Mouse (Mus musculus) heart, postnatal 14 days (tissue): Measurements from ENCODE around the gene Eva1b. TPM values are rescaled to one million over a fixed set of nuclear protein-coding genes. Genes with fewer than 3 reads are reported as not detected.

Experiments
- DNase-seq, 2 experiments: peaks; one replicate each; pipeline ENCODE4 v3.0.0; 2021 to 2022
- intact Hi-C: fragments of 180-260 bp; cut with DNase I; formaldehyde crosslinking; loops from one replicate; pipeline ENCODE4 v1.15.1; 2025
- total RNA-seq, 2 experiments: library from RNA; stranded (reverse); gene quantifications; 2 replicates each; pipeline ENCODE4 v1.2.3; 2021

Gene Eva1b
- total RNA-seq, 2 experiments from 2014 or later, result 23.3 to 24.9 TPM

DNA sequence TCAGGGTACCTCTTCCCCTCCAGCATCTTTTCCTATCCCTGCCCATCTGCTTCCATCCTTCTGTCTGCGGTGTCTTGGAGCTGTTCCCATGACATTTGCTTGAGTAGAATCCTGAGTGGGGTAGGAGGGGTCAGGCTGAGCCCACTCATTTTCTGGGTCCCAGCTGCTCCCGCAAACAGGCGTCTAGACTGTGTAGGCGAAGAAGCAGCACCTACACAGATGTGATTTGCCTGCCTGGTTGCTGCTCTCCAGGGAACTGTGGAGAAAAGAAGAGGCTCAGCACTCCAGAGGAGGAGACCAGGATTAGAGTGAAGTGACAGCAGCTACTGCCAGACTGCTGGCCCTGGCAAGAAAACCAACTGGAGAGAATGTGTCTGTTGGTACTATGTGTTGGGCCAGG is 28.9 kb upstream of the Eva1b start:
- DNase-seq, result no peak
- intact Hi-C loops, result no loop called here

- DNase-seq, result no peak
- intact Hi-C loops, result no loop called here
These were observed 28.5 kb upstream of the Eva1b start for GRCm38 (mm10) chr4:126119051-126119450.

GRCm38 (mm10) chr4:126120052-126120451 is 27.5 kb upstream of the Eva1b start:
- intact Hi-C loops, result no loop called here
- no peak for DNase-seq

GRCm38 (mm10) chr4:126120506-126120905 is 27.0 kb upstream of the Eva1b start:
- DNase-seq, result no peak
- intact Hi-C loops, result no loop called here

DNA sequence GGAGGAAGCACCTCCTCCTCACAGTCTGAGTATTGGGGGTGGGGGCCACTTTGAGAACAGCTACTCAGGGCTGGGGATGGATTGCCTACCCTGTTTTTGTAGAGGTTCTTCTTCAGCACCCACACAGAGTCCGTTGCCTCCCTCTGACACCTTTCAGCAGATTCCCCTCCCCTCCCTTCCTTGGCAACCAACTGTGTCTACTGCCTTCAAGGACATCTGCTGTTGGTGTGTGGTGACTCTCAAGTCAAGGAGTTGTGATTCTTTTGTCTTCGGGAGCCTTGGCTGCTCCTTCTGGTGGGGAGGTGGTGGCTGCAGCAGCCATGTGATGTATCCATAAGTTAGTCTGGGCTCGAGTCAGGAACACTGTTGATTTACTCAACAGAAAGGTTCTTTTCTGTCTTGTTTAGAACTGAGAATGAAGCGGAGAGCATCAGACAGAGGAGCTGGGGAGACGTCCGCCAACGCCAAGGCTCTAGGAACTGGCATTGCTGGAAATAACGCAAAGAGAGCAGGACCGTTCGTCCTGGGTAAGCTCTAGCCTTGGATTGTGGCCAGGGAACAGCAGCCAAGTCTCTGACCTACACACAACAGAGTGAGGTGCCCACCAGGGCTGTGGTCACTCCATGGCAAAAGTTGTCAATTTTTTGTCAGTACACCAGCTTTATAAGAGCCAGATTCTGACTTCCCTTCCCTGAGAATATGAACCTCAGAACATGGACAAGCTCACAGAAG is 24.1 kb upstream of the Eva1b start:
- no peak for DNase-seq
- intact Hi-C loops, result no loop called here

- DNase-seq, result no peak
- intact Hi-C loops, result no loop called here
These were observed 17.0 kb upstream of the Eva1b start for GRCm38 (mm10) chr4:126130502-126130901.

- intact Hi-C loops, result no loop called here
- peak; percentile 39 to 55 for DNase-seq
These were observed 16.0 kb upstream of the Eva1b start for GRCm38 (mm10) chr4:126131290-126132121.

DNA sequence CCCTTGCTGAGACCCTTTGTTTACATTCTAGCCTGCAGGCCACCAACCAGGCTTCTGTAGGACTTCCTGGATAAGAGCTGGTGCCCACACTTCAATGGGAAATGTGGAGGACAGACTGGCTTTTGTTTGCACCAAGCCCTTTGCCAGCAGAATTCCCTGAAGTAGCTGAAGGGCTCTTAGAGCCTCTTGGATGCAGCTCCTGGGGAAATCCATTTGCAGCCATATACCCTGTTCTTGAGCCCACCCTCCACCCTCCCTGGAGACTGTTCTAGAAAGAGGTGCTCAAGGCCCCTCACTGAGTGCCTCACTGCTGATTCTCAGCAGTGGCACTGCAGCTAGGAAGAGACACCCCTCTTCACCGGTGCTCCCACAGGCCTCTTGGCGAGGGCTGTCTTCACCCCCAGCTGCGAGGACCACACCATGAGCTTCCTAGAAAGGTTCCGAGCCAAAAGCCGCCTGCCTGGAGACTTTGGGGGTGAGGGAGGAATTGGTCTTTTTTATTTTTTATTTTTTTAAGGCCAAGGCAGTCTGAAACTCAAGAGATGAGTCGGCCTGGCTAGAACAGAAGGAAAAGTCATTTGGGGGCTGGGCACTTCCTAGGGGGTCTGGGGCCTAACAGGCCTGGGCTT is 14.8 kb upstream of the Eva1b start:
- no peak for DNase-seq
- intact Hi-C loops, result no loop called here

DNA sequence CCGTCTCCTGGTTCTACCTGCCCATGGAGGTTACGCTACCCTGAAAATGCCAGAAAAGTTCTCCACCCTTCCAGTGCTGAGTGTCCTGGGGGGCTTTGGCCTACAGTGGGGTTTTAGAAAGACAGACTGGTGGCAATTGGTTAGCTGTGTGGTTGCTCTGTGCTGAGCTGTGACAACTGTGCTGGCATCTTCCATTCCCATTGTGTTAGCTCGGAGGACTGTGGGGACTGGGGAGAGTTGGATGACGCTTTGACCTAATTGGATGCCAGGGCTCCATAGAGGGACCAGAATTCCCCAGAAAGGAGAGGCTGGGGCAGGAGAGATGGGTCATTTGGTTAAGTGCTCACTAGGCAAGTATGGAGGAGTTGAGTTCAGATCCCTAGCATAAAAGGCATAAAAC is 13.3 kb upstream of the Eva1b start:
- intact Hi-C loops, result no loop called here
- no peak for DNase-seq

GRCm38 (mm10) chr4:126134639-126135038 is 12.9 kb upstream of the Eva1b start:
- intact Hi-C loops, result no loop called here
- DNase-seq, result no peak

GRCm38 (mm10) chr4:126137773-126138172 is 9.8 kb upstream of the Eva1b start:
- no peak for DNase-seq
- intact Hi-C loops, result no loop called here

DNA sequence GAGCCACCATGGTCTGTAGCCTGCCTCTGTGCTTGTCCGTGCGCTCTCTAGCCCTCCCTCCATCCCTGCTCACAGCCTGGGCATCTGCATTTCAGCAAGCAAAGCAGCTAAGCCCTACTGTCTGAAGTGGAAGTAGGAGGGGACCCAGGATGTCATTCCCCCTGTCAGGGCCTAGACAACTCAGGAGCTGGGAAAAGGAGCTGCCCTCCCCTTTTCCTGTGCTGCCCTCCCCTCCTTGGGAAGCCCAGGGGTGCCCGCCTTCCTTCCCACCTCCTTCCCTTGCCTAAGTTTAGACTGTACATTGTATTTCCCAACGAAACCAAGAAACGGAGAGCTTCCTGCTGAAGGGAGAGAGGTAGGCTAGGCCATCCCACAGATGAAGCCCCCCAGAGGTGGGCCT is 6.5 kb upstream of the Eva1b start:
- intact Hi-C loops, result no loop called here

DNA sequence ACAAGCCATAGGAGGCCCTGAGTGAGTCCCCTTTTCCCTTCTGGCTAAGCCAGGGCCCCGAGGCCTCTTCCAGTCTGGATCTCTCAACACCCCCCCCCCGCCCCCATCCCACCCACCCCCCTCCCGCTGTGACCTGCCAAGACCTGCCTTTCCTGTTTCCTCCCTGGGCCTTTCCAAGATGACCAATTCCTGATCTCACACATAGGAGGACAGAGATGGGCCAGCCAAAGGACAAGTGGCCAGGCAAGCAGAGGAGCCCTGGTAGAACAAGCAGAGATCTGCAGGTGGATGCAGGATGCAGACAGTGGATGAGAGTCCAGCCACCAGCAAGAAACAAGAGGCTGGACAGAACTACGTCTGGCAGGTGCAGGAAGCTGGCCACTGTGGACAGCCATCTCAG is 2.1 kb upstream of the Eva1b start:
- peak in 1 of 2 experiments; percentile 36 for DNase-seq
- intact Hi-C loops, result loop anchor here (5.0 kb wide), 1 partner anchor 58 kb away; no protein-coding TSS in a partner anchor

More for the DNA sequence above, 6.5 kb upstream of the Eva1b start:
- DNase-seq, result no peak

DNA sequence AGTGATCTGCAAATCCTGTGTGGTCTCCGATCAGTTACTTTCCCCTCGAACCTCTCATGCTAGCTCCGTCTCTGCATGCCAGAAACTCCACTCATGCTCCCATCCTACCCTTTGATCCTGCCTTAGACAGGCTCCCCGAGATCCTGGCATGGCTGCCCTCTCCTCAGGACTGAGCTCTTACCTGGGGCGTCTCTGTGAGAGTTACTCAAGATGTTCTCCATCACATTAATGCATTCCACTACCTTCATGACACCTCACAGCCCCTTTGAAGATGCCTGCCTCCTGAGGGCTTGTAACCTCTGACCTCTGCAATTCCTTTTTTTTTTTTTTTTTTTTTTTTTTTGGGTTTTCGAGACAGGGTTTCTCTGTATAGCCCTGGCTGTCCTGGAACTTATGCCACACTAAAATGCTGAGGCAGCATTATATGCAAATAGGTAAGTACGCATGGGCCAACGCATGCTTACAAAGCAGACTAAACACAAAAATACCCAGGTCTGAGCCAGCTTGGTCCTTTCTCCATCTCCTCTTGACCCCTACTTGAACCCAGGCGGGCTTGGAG is 491 bp upstream of the Eva1b start:
- no peak for DNase-seq
- intact Hi-C loops, result loop anchor here (5.0 kb wide), 1 partner anchor 60 kb away; no protein-coding TSS in a partner anchor

- intact Hi-C loops, result loop anchor here (5.0 kb wide), 1 partner anchor 61 kb away; no protein-coding TSS in a partner anchor
- peak; percentile 75 to 81 for DNase-seq
These were observed 817 bp downstream of the Eva1b start for GRCm38 (mm10) chr4:126148161-126148961.

DNA sequence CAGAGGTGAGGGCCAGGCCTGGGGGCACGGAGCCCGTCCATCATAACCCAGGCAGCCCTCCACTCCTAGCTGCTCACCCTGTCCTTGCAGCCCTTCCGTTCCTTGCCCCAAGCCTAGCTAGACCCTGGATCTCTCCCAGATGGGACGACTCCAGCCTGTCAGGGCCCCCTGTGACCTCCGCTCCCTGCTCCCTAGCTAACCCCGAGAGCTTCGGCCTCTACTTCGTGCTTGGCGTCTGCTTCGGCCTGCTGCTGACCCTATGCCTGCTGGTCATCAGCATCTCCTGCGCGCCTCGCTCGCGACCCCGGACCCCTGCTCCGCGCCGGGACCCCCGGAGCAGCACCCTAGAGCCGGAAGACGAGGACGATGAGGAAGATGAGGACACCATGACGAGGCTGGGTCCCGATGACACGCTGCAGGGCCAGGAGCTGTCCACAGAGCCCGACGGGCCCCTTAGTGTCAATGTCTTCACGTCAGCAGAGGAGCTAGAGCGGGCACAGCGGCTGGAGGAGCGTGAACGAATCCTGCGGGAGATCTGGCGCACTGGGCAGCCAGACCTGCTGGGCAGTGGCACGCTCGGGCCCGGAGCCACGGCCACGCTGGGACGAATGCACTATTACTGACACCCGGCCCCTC is 1.6 kb downstream of the Eva1b start:
- DNase-seq, result peak in 1 of 2 experiments; percentile 53

DNA sequence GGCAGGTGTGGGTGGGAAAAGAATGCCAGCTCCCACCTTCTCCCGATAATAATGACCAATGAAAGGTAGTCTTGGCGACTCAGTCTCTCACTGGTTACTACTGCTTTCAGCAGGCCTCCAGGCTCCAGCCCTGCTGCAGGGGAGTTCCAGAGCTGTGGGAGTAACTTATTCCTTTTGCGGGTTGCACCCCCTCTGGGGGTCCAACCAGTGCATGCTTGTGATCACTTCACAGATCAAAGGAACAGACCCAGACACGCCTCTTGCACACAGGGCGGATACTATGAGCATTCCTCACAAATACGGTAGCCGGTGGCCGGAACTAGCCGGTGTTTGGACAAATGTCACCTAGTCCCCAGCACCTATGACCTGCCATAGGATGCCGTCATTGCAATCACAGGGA is 2.3 kb downstream of the Eva1b start:
- intact Hi-C loops, result loop anchor here (5.0 kb wide), 1 partner anchor 62 kb away; no protein-coding TSS in a partner anchor
- no peak for DNase-seq

More for the DNA sequence above, 1.6 kb downstream of the Eva1b start:
- intact Hi-C loops, result loop anchor here (5.0 kb wide), 1 partner anchor 62 kb away; no protein-coding TSS in a partner anchor

- DNase-seq, result peak; percentile 80 to 84
- intact Hi-C loops, result no loop called here
These were observed 2.9 kb downstream of the Eva1b start for GRCm38 (mm10) chr4:126150297-126150948.

DNA sequence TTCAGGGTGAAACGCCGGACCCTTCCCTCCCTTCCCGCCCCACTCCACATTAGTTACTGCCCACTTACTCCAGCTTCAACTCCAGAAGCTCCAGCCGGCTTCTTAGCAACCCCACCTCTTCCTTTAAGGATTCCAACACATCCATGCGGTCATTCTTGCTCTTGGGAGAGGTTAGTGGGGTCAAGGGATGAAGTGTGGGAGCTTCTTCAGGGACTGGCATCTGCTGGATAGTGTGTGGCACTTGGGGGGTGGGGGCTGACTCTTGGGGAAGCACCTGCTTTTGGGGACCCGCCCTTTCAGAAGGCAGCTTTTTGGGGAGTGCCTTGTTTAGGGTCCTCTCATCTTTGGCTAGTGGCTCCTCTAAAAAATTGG is 3.4 kb downstream of the Eva1b start:
- DNase-seq, result no peak
- intact Hi-C loops, result no loop called here
